Mouse (Mus musculus): ENCODE measurements around the gene Gm9767. TPM values are rescaled to one million over a fixed set of nuclear protein-coding genes. Genes with fewer than 3 reads are reported as not detected.

The Gm9767 gene
- not detected for polyA plus RNA-seq (2017; shearing (Covaris generic))

DNA sequence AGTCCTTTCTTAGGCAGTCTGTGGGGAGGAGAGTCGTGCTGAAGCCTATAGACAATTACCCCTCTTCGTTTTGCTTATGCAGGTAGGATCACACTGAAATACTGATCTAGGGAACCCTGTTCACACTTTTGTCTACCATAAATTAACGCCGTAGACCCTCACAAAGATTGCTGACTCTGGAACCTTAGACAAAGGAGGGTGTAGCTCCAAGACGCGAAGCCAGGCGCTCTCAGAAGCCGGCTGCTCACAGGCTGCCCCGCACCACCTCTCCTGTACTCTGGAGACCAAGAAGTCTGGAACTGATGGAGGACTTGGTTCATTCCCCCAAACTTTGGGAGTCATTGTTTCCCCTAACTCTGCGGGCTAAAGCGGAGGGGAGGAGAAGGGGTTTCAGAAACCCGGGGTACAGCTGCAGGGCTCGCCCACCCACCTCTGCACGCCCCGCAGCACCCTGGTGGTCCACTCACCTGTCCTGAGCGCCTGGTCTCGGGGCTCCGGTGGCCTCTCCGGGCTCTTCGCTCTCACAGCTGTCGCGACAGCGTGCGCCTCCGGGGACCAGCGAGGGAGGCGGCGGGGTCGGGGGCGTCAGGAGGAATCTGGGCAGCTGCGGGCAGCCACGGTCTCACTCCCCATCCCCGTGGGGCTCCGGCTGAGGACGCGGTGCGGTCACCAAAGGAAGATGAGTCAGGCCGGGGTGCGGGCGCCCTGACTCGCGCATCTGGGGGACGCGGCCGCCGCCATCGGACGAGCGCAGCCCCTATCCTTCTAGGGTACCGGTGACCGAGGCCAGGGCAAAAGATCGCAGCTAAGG is at the start of gene Gm9767:
Gm9767 (plus strand) TSS at position 585 of the 811 bp plus-strand sequence.

DNA sequence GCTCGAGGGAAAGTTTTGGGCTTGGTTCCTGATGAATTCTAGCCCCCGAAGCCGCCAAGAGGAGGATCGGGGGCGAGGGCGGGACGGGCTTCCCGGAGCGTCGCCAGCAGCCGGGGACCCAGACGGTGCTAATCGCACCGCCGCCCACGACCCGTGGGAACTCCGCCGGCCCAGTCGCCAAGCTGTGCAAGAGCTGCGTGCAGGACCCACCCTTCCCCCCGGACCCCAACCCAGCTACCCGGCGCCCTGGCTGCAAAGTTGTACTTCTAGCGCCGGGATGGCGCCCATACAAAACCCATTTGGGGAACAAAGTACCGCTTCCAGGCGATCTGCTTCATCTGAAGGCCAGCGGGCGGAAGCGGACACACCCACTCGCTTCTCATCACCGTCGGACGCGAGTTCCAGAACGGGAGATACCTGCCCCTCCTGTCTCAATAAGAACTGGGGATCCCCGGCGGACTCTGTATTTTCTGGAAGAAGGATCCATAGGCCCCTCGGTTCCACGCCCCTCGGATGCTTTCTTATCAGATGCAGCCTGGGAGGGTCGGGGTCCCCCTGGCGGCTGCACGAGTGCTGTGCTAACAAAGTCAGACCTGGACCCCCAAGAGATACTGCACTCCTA is 577 bp downstream of the Gm9767 start, which contains the start of gene Tmem200a:
Tmem200a (minus strand) TSS at position 532 of the 622 bp plus-strand sequence.

Other genes starting within 250 kb of the Gm9767 start
- gene Tmem200a, start 797 bp downstream of the Gm9767 start, polyA plus RNA-seq (2017; shearing (Covaris generic)): not detected
- 7.9 TPM for gene Samd3, start 151.5 kb downstream of the Gm9767 start, polyA plus RNA-seq (2017; shearing (Covaris generic))

Data from effector memory CD4-positive, alpha-beta T cell, adult 5 months (primary cell).